Mouse (Mus musculus) forebrain, embryonic 12.5 days (tissue): ENCODE results near the gene Scd1. TPM values are rescaled to one million over a fixed set of nuclear protein-coding genes. Genes with fewer than 3 reads are reported as not detected.

Experiments
- ATAC-seq: fragments of 200-750 bp; cut with Nextera tagmentation; 2 replicates; pipeline ENCODE4 v1.8.0; 2017; ENCODE audit warnings: moderate TSS enrichment; ENCODE audit not compliant: low FRiP score
- H3K27ac ChIP-seq: fragments of 300-500 bp; sonication (generic); 2 replicates; pipeline ENCODE4 v1.5.1; 2016; ENCODE audit warnings: mild to moderate bottlenecking
- H3K27me3 ChIP-seq: fragments of 300-500 bp; sonication (generic); 2 replicates; pipeline ENCODE4 v1.6.1; 2016; ENCODE audit warnings: mild to moderate bottlenecking
- H3K36me3 ChIP-seq: fragments of 300-500 bp; sonication (generic); replicated peaks from 2 replicates; pipeline ENCODE4 v1.6.1; 2016; ENCODE audit warnings: mild to moderate bottlenecking
- H3K4me1 ChIP-seq: fragments of 300-500 bp; sonication (generic); 2 replicates; pipeline ENCODE4 v1.6.1; 2016
- H3K4me2 ChIP-seq: fragments of 300-500 bp; sonication (generic); 2 replicates; pipeline ENCODE4 v1.6.1; 2016; ENCODE audit warnings: mild to moderate bottlenecking, moderate library complexity
- H3K4me3 ChIP-seq: fragments of 300-500 bp; sonication (generic); replicated peaks from 2 replicates; pipeline ENCODE4 v1.5.1; 2016; ENCODE audit warnings: mild to moderate bottlenecking
- H3K9ac ChIP-seq: fragments of 300-500 bp; sonication (generic); 2 replicates; pipeline ENCODE4 v1.6.1; 2016; ENCODE audit warnings: mild to moderate bottlenecking
- H3K9me3 ChIP-seq: fragments of 300-500 bp; sonication (generic); 2 replicates; pipeline ENCODE4 v1.6.1; 2016
- WGBS: fragments of 180-500 bp; shearing (Covaris S2); methylation state at CpG from one replicate; pipeline ENCODE4 v1.1.7; 2016; 5-methylcytosine and 5-hydroxymethylcytosine counted together
- polyA plus RNA-seq: library from polyadenylated mRNA; unstranded; fragments of >200 nt; fragmentation: Nextera tagmentation; extraction: Ambion mirVana; gene quantifications from 2 replicates; pipeline ENCODE4 v1.2.1, GENCODE M21; 2016

Scd1 gene
- polyA plus RNA-seq, 1 experiment from 2014 or later: 10.8 TPM

DNA sequence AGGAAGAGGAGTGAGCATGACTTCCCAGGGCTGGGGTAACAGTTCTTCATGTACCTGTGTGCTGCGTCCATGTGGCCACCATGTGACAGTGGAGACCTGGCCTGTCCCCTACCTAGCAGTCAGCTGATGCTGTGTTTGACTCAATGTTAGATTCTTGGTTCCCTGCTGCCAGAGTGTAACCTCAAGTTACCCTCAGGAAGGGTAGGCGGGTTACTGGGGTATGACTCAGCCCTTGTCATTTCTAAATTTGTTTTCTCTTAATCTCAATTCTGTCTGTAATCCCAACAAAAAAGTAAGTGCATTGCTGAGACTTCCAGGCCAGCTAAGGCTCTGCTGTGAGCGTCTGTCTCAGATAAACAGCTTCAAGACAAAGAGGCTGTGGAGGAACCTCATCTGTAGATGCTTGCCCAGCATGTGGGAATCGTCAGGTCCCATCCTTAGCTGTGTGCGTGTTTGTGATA, 13.7 kb downstream of the Scd1 start:
- no peaks in the 10 kb centered on the region for H3K27me3 ChIP-seq
- H3K9me3 ChIP-seq: no peaks in the 10 kb centered on the region
- H3K27ac ChIP-seq: no peak overlapping the region
- ATAC-seq: no peak
- H3K36me3 ChIP-seq: peaks cover 22% of the 10 kb centered on the region
- WGBS: 84% methylated on average over 5 of the region's 5 CpGs
- H3K9ac ChIP-seq: no peak overlapping the region
- H3K4me3 ChIP-seq: no peak overlapping the region
- H3K4me2 ChIP-seq: no peak overlapping the region
- peaks cover 9% of the 10 kb centered on the region for H3K4me1 ChIP-seq

DNA sequence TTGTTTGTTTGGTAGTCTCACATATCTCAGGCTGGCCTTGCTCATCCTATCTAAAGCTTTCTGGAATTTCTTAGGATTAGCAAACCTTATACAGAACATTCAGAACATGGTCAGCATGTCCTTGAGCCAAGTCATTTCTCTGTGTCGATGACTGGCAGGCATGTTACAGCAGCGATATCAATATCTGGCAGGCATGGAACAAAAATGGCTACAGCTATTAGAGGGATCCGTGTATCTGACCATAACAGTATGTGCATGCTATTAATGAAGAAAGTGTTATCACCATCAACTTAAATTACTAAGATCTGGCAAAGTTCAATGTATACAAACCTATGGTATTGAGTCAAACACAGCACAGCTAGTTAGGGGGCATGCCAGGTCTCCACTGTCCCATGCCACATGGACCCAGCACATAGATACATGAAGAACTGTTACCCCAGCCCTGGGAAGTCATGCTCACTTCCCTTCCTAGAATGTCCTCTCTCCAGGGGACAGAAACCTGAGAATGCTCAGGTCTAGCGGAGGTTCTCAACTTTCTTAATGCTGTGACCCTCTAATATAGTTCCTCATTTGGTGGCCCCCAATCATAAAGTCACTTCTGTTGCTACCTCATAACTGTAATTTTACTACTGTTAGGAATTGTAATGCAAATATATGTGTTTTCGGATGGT, 15.2 kb downstream of the Scd1 start:
- Histone ChIP-seq H3K36me3 (peaks cover 9% of the 10 kb centered on the region; the same call in 1 of the 2 replicates), H3K4me2 (no peak overlapping the region), H3K4me3 (no peak overlapping the region), H3K27ac (no peak overlapping the region), H3K9ac (no peak overlapping the region), H3K27me3 (no peaks in the 10 kb centered on the region), H3K9me3 (no peaks in the 10 kb centered on the region), H3K4me1 (peaks cover 18% of the 10 kb centered on the region)
- no peak for ATAC-seq
- 88% methylated on average over 5 of the region's 5 CpGs for WGBS

DNA sequence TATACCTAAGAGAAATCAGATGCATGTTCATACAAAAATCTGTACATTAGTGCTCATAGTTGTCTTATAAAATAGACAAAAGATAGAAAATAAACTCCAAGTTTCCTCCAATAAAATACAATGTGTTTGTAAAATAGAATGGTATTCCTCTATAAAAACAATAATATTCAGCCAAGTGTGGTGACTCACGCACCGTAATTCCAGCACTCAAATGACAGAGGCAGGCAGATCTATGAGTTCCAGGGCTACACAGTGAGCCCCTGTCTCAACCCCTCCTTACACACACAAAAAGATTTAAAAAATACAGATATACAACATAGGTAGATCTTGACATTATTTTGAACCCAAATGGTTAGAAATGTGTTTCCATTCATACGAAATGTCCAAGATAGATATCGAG, 15.8 kb downstream of the Scd1 start:
- 96% methylated on average over 4 of the region's 4 CpGs for WGBS
- no peak overlapping the region for H3K27ac ChIP-seq
- H3K27me3 ChIP-seq: no peaks in the 10 kb centered on the region
- H3K36me3 ChIP-seq: peaks cover 6% of the 10 kb centered on the region; the same call in 1 of the 2 replicates
- no peak for ATAC-seq
- peaks cover 18% of the 10 kb centered on the region for H3K4me1 ChIP-seq
- H3K4me3 ChIP-seq: no peak overlapping the region
- no peak overlapping the region for H3K4me2 ChIP-seq
- H3K9ac ChIP-seq: no peak overlapping the region
- no peaks in the 10 kb centered on the region for H3K9me3 ChIP-seq

GRCm38 (mm10) chr19:44389507-44389906, 18.2 kb downstream of the Scd1 start:
- peaks cover 18% of the 10 kb centered on the region for H3K4me1 ChIP-seq
- no peaks in the 10 kb centered on the region; the same call in 1 of the 2 replicates for H3K36me3 ChIP-seq
- H3K9ac ChIP-seq: 0 out of 2 replicates have a peak overlapping the region, but pooled peaks have one; percentile 61
- no peaks in the 10 kb centered on the region for H3K27me3 ChIP-seq
- H3K4me3 ChIP-seq: no peak overlapping the region
- no peak overlapping the region for H3K4me2 ChIP-seq
- 12% methylated on average over 1 of the region's 1 CpGs for WGBS
- no peaks in the 10 kb centered on the region for H3K9me3 ChIP-seq
- H3K27ac ChIP-seq: no peak overlapping the region
- ATAC-seq: no peak

DNA sequence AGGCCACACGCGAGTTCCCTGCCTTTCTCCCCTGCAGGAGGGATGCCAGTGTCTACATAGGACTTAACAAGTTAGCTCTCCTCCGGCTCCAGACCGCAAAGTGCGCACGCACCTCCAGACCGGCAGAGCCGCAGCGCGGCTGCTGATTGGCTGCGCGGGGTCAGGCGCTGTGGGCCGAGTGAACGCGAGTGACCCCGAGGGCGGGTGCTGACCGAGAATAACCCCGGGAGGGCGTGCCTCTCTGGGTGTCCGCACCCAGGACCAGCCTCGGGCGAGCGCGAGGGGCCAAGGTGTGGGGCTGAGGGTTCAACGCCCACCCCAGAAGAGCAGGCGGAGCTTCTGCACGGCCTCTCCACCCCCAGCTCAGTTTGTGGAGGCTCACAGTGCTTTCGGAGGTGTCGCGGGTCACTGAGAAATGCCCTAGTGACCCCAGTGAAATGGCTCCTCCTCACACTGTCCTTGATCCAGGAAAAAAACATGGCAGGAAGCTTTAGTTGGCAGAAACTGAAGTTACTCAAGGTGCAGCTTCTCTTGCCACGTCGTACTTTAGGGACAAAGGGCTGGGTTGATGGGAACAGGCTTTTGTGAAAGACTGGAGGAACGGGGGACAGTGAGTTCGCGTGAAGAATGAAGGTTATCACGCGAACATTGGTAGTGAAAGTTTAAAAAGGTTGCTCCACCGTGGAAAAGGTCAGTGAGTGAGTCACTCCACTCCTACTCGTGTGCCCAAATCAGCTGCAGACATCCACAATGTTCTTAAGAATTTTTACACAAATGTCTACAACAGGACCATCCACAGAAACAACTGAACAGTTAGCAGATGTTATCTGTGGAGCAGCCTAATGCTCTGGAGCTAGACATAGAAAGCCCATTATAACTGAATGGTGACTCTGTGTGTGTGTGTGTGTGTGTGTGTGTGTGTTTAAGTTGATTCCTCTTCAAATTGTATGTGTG, 18.9 kb downstream of the Scd1 start:
- H3K27ac ChIP-seq: peak overlapping the region; percentile 77
- H3K4me3 ChIP-seq: peak overlapping the region; percentile 52
- ATAC-seq: peak; percentile 98
- 4% methylated on average over 41 of the region's 41 CpGs for WGBS
- peaks cover 18% of the 10 kb centered on the region for H3K4me1 ChIP-seq
- H3K9ac ChIP-seq: peak overlapping the region; percentile 61
- peak overlapping the region; percentile 59 for H3K4me2 ChIP-seq
- no peaks in the 10 kb centered on the region for H3K27me3 ChIP-seq
- H3K9me3 ChIP-seq: no peaks in the 10 kb centered on the region
- H3K36me3 ChIP-seq: no peaks in the 10 kb centered on the region

GRCm38 (mm10) chr19:44387746-44388474, 19.8 kb downstream of the Scd1 start:
- 33% methylated on average over 19 of the region's 19 CpGs for WGBS
- Histone ChIP-seq H3K9me3 (no peaks in the 10 kb centered on the region), H3K36me3 (no peaks in the 10 kb centered on the region)

DNA sequence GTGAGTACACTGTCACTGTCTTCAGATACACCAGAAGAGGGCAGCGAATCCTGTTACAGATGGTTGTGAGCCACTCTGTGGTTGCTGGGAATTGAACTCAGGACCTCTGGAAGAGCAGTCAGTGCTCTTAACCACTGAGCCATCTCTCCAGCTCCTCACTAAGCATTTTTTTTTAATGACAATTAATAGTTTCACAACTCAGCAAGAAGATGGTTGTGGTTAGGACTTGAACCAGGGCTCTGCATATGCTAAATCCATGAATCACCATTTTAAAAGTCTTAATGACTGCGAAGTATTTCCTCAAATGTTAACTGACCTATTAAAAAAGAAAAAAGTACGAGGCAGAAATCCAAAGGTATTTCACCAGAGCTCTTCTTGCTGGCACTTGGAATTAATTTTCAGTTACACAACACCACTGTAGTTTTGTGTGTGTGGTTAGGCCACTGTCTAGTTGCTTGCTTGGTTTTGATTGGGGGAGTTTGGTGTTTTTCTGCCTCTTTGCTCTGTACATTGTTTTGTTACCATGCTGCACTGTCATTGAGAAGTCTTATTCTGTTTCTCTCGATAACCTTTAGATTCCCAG, 20.5 kb downstream of the Scd1 start:
- 95% methylated on average over 4 of the region's 4 CpGs for WGBS
- Histone ChIP-seq H3K36me3 (no peaks in the 10 kb centered on the region), H3K27ac (no peak overlapping the region), H3K9ac (no peak overlapping the region), H3K9me3 (no peaks in the 10 kb centered on the region), H3K4me2 (no peak overlapping the region), H3K4me3 (no peak overlapping the region), H3K27me3 (no peaks in the 10 kb centered on the region), H3K4me1 (peaks cover 24% of the 10 kb centered on the region)
- no peak for ATAC-seq

More at GRCm38 (mm10) chr19:44387746-44388474, 19.8 kb downstream of the Scd1 start:
- peak overlapping the region; percentile 52 for H3K4me3 ChIP-seq
- peaks cover 20% of the 10 kb centered on the region for H3K4me1 ChIP-seq
- peak overlapping the region; percentile 59 for H3K4me2 ChIP-seq
- no peaks in the 10 kb centered on the region for H3K27me3 ChIP-seq
- peak overlapping the region; percentile 77 for H3K27ac ChIP-seq
- ATAC-seq: peak; percentile 2; the same call in 1 of the 2 replicates
- H3K9ac ChIP-seq: peak overlapping the region; percentile 61

DNA sequence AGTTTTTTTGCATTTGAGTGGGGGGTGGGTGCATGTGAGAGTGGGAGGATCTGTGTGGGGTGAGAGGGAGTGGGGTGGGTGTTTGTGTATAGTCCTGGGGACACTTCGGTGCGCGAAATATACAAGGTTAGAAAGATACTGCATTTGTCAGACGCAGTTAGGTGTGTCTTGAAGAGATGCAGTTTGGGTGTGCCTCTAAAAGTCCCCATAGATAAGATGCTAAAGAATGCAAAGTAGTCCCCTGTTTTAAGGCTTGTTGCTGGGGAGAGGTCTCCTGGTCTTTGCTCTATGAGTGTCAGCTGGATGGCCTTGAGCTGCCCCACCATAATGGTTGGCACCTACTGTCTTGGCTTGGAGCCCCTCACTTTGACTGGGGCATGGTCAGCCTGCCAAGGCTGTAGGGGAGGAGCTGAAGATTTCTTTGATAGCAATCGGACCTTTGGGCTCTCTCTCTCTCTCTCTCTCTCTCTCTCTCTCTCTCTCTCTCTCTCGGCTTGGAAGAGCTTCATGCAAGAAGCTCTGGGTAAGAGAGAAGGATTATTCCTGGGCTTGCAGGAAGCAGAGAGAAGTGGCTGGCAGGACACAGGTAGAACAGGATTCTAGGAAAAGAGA, 21.7 kb downstream of the Scd1 start:
- WGBS: 81% methylated on average over 6 of the region's 6 CpGs
- Histone ChIP-seq H3K27me3 (no peaks in the 10 kb centered on the region), H3K36me3 (no peaks in the 10 kb centered on the region), H3K9me3 (no peaks in the 10 kb centered on the region), H3K27ac (no peak overlapping the region), H3K4me2 (no peak overlapping the region), H3K4me1 (peaks cover 24% of the 10 kb centered on the region), H3K4me3 (no peak overlapping the region), H3K9ac (no peak overlapping the region)
- ATAC-seq: no peak

DNA sequence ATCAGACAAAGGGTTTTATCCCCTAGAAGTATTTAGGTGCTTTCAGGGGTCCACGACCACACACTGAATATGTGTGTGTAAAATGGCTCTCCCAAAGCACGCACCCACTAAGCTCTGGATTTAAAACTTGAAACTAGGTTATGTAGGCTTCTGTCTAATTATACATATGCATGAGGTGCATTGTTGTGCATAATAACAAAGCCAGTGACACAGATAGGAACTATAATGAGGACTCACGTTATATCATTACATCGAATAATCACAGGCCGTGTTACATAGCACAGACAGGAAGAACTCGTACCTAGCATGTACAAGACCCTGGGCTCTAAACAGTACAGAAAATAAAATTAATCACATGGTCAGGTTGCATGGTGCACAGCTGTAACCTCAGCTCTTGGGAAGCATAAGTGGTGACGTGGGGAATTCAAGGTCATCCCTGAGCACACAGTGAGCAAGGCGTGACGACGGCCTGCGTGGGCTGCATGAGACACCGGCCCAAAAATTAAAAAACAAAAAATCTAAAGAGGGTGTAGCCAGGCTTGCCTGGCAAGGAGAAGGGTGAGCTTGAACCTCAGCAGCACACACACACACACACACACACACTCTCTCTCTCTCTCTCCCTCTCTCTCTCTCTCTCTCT, 24.9 kb downstream of the Scd1 start:
- no peak for ATAC-seq
- Histone ChIP-seq H3K4me3 (no peak overlapping the region), H3K4me2 (no peak overlapping the region), H3K9me3 (no peaks in the 10 kb centered on the region), H3K27ac (no peak overlapping the region), H3K27me3 (no peaks in the 10 kb centered on the region), H3K36me3 (no peaks in the 10 kb centered on the region), H3K4me1 (peaks cover 8% of the 10 kb centered on the region), H3K9ac (no peak overlapping the region)
- 80% methylated on average over 12 of the region's 12 CpGs for WGBS

- WGBS: 87% methylated on average over 4 of the region's 4 CpGs
Observed at GRCm38 (mm10) chr19:44380065-44380464, 27.6 kb downstream of the Scd1 start.

DNA sequence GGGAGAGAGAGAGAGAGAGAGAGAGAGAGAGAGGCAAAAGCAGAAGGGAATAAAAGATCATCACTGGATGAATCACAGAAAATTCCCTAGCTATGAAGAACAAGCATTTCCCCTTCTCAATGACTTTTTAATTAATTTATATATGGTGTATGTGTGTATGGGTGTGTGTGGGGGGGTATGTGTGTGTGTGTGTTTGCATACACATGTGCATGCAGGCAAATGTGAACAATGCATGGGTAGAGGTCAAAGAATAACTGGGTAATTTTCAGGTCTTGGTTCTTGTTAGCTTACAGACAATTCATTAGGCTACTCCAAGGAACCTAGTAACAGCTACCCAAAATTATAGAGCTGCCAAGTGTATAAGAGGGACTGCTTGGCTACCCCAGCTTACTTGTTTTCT, 28.6 kb downstream of the Scd1 start:
- Histone ChIP-seq H3K27ac (no peak overlapping the region), H3K9me3 (no peaks in the 10 kb centered on the region), H3K4me1 (peaks cover 10% of the 10 kb centered on the region; the same call in 1 of the 2 replicates), H3K27me3 (no peaks in the 10 kb centered on the region), H3K4me3 (no peak overlapping the region), H3K9ac (no peak overlapping the region), H3K36me3 (no peaks in the 10 kb centered on the region), H3K4me2 (no peak overlapping the region)
- no peak for ATAC-seq

More at GRCm38 (mm10) chr19:44380065-44380464, 27.6 kb downstream of the Scd1 start:
- no peaks in the 10 kb centered on the region for H3K36me3 ChIP-seq
- no peak overlapping the region for H3K4me3 ChIP-seq
- H3K9me3 ChIP-seq: no peaks in the 10 kb centered on the region
- ATAC-seq: no peak
- no peaks in the 10 kb centered on the region for H3K27me3 ChIP-seq
- H3K27ac ChIP-seq: no peak overlapping the region
- no peak overlapping the region for H3K9ac ChIP-seq
- H3K4me1 ChIP-seq: peaks cover 10% of the 10 kb centered on the region; the same call in 1 of the 2 replicates
- no peak overlapping the region for H3K4me2 ChIP-seq
